Mouse (Mus musculus): Measurements from ENCODE around the gene Dzip1.

DNA sequence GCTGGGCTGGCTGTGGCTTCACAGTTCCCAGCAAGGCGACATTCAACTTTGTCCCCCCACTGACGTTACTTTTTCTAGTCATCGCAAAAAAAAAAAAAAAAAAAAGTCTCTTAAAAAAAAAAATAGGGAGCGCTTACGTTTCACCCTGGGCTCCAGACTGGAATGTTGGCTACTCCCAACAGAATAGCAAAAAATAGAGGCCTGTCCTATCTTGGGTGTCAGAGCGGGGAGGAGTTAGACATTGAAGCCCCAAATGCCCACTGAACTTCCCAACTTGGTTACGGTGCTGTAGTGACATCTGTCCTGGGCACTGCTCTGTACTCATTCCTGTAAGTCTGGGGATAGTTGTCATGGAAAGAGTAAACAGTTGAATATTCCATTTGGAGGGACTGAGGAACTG, 13.3 kb upstream of the Dzip1 start:
- no peak for TF ChIP-seq CTCF (IDR thresholded peaks at IDR 0.05; ENCODE audit: borderline replicate concordance, control insufficient read depth, extremely low read depth, insufficient read depth, low read length, poor library complexity)
- TF ChIP-seq POLR2A (IDR thresholded peaks at IDR 0.05; ENCODE audit: control insufficient read depth, extremely low read depth, insufficient read depth, low read length, poor library complexity): no peak

Data from thymus, adult 2 months (tissue).